Mouse (Mus musculus) lung, embryonic 14.5 days (tissue): ENCODE measurements around the gene Slc26a10. TPM values are rescaled to one million over a fixed set of nuclear protein-coding genes. Genes with fewer than 3 reads are reported as not detected.

Experiments used
- ATAC-seq: fragments of 200-750 bp; cut with Nextera tagmentation; 2 replicates; pipeline ENCODE4 v1.8.0; 2017; ENCODE audit warnings: mild to moderate bottlenecking, moderate TSS enrichment, moderate library complexity; ENCODE audit not compliant: insufficient read depth
- DNase-seq: peaks from one replicate; pipeline ENCODE4 v3.0.0-alpha.2; 2015
- H3K27ac ChIP-seq: fragments of 300-500 bp; sonication (generic); 2 replicates; pipeline ENCODE4 v1.5.1; 2014; ENCODE audit warnings: low read depth, mild to moderate bottlenecking, moderate library complexity
- H3K27me3 ChIP-seq: fragments of 300-500 bp; sonication (generic); 2 replicates; pipeline ENCODE4 v1.6.1; 2014; ENCODE audit warnings: low read length, control low read depth; ENCODE audit not compliant: insufficient read depth
- H3K36me3 ChIP-seq: fragments of 300-500 bp; sonication (generic); 2 replicates; pipeline ENCODE4 v1.6.1; 2014; ENCODE audit warnings: control low read depth; ENCODE audit not compliant: insufficient read depth
- H3K4me1 ChIP-seq: fragments of 300-500 bp; sonication (generic); 2 replicates; pipeline ENCODE4 v1.6.1; 2014; ENCODE audit warnings: antibody characterized with exemption, control low read depth; ENCODE audit not compliant: insufficient read depth
- H3K4me2 ChIP-seq: fragments of 300-500 bp; sonication (generic); 2 replicates; pipeline ENCODE4 v1.6.1; 2014; ENCODE audit warnings: mild to moderate bottlenecking
- H3K4me3 ChIP-seq: fragments of 300-500 bp; sonication (generic); 2 replicates; pipeline ENCODE4 v1.5.1; 2014; ENCODE audit warnings: low read depth, low read length
- H3K9ac ChIP-seq: fragments of 300-500 bp; sonication (generic); 2 replicates; pipeline ENCODE4 v1.6.1; 2014
- H3K9me3 ChIP-seq: fragments of 300-500 bp; sonication (generic); 2 replicates; pipeline ENCODE4 v1.6.1; 2016; ENCODE audit warnings: low read depth, low read length, control low read depth
- CTCF ChIP-seq: IDR thresholded peaks from 2 replicates; pipeline ENCODE4 v1.5.1; 2016; ENCODE audit warnings: antibody characterized with exemption, low read depth
- WGBS: fragments of 180-500 bp; shearing (Covaris S2); extraction: QIAGEN DNeasy Blood & Tissue Kit; methylation state at CpG from one replicate; pipeline ENCODE4 v1.1.7; 2014; 5-methylcytosine and 5-hydroxymethylcytosine counted together
- polyA plus RNA-seq: library from polyadenylated mRNA; unstranded; fragments of >200 nt; fragmentation: Nextera tagmentation; extraction: Ambion mirVana; gene quantifications from 2 replicates; pipeline ENCODE4 v1.2.1, GENCODE M21; 2014

Slc26a10 gene
- polyA plus RNA-seq, 1 experiment from 2014 or later: 0.09 TPM

DNA sequence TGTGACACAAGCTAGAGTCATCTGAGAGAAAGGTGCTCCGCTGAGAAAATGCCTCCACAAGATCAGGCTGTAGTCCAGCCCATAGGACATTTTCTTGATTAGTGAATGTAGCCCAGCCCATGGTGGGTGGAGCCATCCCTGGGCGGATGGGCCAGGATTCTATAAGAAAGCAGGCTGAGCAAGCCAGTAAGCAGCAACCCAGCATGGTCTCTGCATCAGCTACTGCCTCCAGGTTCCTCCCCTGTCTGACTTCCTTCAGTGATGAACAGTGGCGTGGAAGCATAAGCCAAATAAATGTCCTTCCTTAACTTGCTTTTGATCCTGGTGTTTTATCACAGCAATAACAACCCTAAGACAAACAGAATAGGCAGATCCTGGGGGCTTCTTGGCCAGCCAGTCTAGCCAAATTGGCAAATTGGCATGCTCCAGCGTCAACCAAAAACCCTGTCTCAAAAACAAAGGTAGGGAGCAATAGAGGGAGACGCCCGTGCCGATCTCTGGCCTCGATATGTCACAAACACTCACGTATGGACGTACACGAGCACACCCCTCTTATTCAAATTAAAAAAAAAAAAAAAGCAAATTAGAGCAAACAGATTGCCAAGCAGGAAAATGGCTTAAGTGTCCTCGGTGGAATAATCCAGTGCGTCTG, 57.5 kb downstream of the Slc26a10 start:
- H3K27me3 ChIP-seq: no peaks in the 10 kb centered on the region
- H3K27ac ChIP-seq: no peak overlapping the region
- H3K4me3 ChIP-seq: peak overlapping the region; percentile 23
- H3K9ac ChIP-seq: no peak overlapping the region
- peaks cover 15% of the 10 kb centered on the region for H3K36me3 ChIP-seq
- 12% methylated on average over 13 of the region's 13 CpGs for WGBS
- no peak for TF ChIP-seq CTCF
- ATAC-seq: no peak
- no peaks in the 10 kb centered on the region for H3K9me3 ChIP-seq
- H3K4me2 ChIP-seq: peak overlapping the region; percentile 60
- peaks cover 3% of the 10 kb centered on the region; the same call in 1 of the 2 replicates for H3K4me1 ChIP-seq
- DNase-seq: peak; percentile 76

DNA sequence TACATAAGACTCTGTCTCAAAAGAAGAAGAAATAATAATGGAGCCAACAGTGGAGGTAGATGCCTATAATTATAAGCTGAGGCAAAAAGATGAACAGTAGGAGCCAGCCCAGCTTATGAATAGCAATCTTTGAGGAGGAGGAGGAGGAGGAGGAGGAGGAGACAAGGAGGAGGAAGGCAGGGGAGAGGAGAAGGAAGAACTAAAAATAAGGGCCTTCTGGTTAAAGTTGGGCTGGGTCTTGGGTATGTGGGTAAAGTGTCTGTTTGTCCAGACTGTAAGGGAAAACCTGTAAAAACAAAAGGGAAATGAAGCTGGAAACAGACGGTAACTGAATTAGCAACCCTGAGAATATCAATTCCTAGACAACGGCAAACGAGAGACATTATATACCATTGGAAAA, 58.4 kb downstream of the Slc26a10 start:
- 84% methylated on average over 3 of the region's 3 CpGs for WGBS
- H3K27me3 ChIP-seq: no peaks in the 10 kb centered on the region
- H3K9ac ChIP-seq: no peak overlapping the region
- peaks cover 23% of the 10 kb centered on the region for H3K36me3 ChIP-seq
- ATAC-seq (no peak), DNase-seq (no peak)
- H3K4me1 ChIP-seq: peaks cover 3% of the 10 kb centered on the region; the same call in 1 of the 2 replicates
- no peak for TF ChIP-seq CTCF
- H3K27ac ChIP-seq: no peak overlapping the region
- H3K4me2 ChIP-seq: no peak overlapping the region
- H3K4me3 ChIP-seq: no peak overlapping the region
- no peaks in the 10 kb centered on the region for H3K9me3 ChIP-seq

Other genes with a start within 250 kb of the Slc26a10 start
- 112 and 113 TPM in 2 replicates for gene Ctdsp2, start 201.9 kb downstream of the Slc26a10 start, polyA plus RNA-seq
- gene Avil, start 179.9 kb downstream of the Slc26a10 start, polyA plus RNA-seq: 0.13 and 0.30 TPM in 2 replicates
- 76.8 and 77.3 TPM in 2 replicates for gene Tsfm, start 149.8 kb downstream of the Slc26a10 start, polyA plus RNA-seq
- gene Mettl1, start 139.2 kb downstream of the Slc26a10 start, polyA plus RNA-seq: 59.5 and 60.7 TPM in 2 replicates
- 0.53 and 0.74 TPM in 2 replicates for gene Eef1akmt3, start 139.1 kb downstream of the Slc26a10 start, polyA plus RNA-seq
- 0.09 TPM in 1 of 2 replicates, not detected in the other for gene Cyp27b1, start 132.4 kb downstream of the Slc26a10 start, polyA plus RNA-seq
- 0.99 and 1.5 TPM in 2 replicates for gene March9, start 120.5 kb downstream of the Slc26a10 start, polyA plus RNA-seq
- gene Cdk4, start 117.1 kb downstream of the Slc26a10 start, polyA plus RNA-seq: 2,143 and 2,245 TPM in 2 replicates
- gene Tspan31, start 110.4 kb downstream of the Slc26a10 start, polyA plus RNA-seq: 120 and 130 TPM in 2 replicates
- 0.07 and 0.11 TPM in 2 replicates for gene Agap2, start 105.4 kb downstream of the Slc26a10 start, polyA plus RNA-seq
- gene Os9, start 59.5 kb downstream of the Slc26a10 start, polyA plus RNA-seq: 53.8 and 56.8 TPM in 2 replicates
- 2.9 and 4.4 TPM in 2 replicates for gene B4galnt1, start 15.4 kb downstream of the Slc26a10 start, polyA plus RNA-seq
- gene Arhgef25, start 9.4 kb upstream of the Slc26a10 start, polyA plus RNA-seq: 45.8 and 48.7 TPM in 2 replicates
- 81.4 and 92.4 TPM in 2 replicates for gene Dtx3, start 15.1 kb upstream of the Slc26a10 start, polyA plus RNA-seq
- gene Pip4k2c, start 30.9 kb upstream of the Slc26a10 start, polyA plus RNA-seq: 17.8 and 21.0 TPM in 2 replicates
- gene Kif5a, start 82.7 kb upstream of the Slc26a10 start, polyA plus RNA-seq: 0.64 and 1.0 TPM in 2 replicates
- 158 and 160 TPM in 2 replicates for gene Dctn2, start 85.7 kb upstream of the Slc26a10 start, polyA plus RNA-seq
- 19.1 and 19.4 TPM in 2 replicates for gene Mbd6, start 108.4 kb upstream of the Slc26a10 start, polyA plus RNA-seq
- 128 and 132 TPM in 2 replicates for gene Mars, start 131.1 kb upstream of the Slc26a10 start, polyA plus RNA-seq
- gene Arhgap9, start 141.3 kb upstream of the Slc26a10 start, polyA plus RNA-seq: 3.2 and 4.2 TPM in 2 replicates
- 14.7 and 16.9 TPM in 2 replicates for gene Gli1, start 161.3 kb upstream of the Slc26a10 start, polyA plus RNA-seq
- gene Inhbe, start 173.8 kb upstream of the Slc26a10 start, polyA plus RNA-seq: 0.04 TPM in 1 of 2 replicates, not detected in the other
- not detected in 2 replicates for gene Inhbc, start 189.8 kb upstream of the Slc26a10 start, polyA plus RNA-seq
- gene R3hdm2, start 199.7 kb upstream of the Slc26a10 start, polyA plus RNA-seq: 31.9 and 33.8 TPM in 2 replicates